Mouse (Mus musculus) c-Kit-positive CD71-positive TER-119-negative erythroid progenitor cells, embryonic 14.5 days (primary cell): ENCODE measurements at regions not wholly inside any gene's neighbourhood (a gene's known extent, or its start where the extent isn't known, plus 50 kb on each side); places are given as distances from the start of the nearest gene placed in this dataset.

Source experiments
- DNase-seq: peaks from one replicate; pipeline ENCODE4 v3.0.0-alpha.2; 2013; ENCODE audit warnings: low read depth

- DNase-seq: no peak
These were observed 98.9 kb upstream of the Foxn2 start for GRCm38 (mm10) chr17:88341599-88341998.

DNA sequence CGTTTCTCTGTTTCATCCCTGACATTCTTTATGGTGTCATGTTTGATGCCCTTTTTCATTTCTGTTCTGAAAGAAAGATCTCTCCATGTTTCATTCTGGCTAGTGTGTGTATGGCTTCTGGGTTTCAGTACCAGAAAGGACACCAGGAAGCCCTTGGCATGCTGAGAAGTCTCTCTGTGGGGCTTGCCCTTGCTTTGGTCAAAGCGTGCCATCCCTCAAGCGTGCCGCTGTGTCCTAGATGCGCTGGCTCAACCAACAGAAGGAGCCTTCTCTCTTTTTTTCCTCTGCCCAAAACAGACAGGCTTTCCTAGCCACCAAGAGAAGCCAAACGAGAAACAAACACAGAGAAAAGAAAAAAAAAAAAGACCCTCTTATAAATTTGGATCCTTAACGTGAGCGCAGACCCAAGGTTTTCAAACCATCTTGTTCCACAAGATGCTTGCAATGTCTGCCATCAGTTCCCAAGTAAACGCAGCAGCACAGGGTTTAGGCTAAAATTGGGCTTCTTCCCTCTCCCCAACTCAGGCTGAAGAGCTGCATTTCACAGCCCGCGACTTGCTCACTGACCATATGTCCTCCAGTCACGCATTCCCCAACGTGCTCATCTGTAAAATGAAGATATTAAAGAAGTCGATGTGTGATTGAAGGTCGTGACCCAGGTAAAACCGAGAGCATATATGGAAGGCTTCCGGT, 97.3 kb upstream of the Foxn2 start:
- DNase-seq: no peak

- DNase-seq: no peak
These were observed 95.1 kb upstream of the Foxn2 start for GRCm38 (mm10) chr17:88345433-88345832.

DNA sequence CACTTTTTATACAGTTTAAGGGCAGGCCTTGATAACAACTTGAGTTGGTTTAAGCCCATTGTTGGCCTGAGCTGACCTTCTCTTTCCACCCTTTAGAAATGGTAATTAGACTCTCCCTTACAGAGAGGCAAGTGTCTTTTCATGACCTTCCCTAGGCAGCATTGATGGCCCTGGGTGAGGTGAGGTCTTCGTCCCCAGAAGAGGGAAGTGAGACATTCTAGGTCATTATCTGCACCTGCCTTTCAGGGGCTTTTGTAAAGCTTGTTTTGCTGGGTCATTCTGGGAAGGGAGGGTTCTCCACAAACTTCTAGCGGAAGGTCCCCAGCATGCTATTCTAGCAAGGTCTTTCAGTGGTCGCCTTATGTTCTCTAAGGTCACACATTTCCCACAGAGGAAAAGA, 93.6 kb upstream of the Foxn2 start:
- DNase-seq: no peak

DNA sequence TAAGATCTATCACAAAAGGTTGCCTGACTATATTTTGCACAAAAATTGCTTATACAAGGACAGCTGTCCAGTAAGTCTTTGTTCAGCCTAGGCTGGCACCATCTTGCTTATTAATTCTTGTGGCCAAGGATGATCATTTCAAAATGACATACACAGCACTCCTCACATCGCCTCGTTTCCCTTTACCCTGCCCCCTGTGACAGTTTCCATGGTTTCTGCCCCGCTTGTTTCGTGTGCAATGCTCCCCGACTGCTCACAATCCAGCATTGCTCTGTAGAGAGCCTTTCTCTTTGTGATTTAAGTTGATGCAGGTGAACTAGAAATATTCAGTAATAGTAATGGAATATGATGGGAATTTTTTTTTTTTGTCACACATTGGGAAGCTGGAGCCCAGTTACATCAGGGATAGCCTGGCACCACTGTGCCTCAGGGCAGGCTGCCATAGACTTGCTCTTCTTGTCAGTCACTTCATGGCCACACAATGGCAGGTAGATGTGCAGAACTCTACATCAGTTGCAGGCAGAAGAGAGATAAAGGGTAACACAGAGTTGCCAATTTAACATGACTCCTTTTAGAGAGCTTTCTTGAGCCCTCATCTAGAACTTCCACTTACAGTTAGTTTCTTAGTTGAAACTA, 90.6 kb upstream of the Foxn2 start:
- no peak for DNase-seq

DNA sequence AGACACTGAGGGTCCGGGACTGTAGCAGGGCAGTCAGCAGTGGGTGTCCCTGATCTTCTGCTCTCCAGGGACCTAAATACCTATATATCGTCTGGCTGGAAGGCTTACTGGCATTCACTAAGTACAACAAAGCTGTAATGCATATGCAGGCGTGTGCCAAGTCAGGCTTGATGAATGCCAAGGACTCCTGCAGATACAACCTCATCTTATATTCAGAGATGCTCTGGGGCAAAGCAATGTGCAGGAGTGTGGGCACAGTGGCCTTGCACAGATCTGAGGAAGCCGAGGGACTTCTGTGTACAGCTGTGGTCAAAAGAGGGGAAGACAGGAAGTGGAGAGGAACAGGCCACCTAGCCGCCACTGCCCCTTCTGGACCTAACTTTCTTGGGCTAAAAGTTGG, 89.5 kb upstream of the Foxn2 start:
- no peak for DNase-seq

- DNase-seq: no peak
These were observed 87.6 kb upstream of the Foxn2 start for GRCm38 (mm10) chr17:88352960-88353359.

DNA sequence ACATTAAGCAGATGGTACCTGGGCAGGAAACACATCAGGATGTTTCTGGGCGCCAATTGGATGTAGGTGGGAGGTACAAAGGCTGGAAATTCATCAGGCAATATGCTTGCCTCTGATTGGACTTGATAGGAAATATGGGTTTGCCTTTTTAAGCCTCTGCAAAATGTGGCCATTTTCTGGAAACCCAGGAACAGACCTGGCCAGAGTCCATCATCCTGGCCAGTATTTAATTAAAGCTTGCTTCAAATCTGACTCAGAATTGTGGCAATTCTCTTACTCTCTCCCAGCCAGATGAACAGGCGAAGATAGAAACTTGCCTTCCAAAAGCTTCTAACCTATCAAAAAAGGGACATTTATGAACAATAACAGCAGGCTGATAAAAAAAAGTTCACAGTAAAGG, 79.3 kb upstream of the Foxn2 start:
- DNase-seq: no peak

- DNase-seq: no peak
These were observed 78.1 kb upstream of the Foxn2 start for GRCm38 (mm10) chr17:88362404-88362803.

GRCm38 (mm10) chr17:88367876-88368275, 72.6 kb upstream of the Foxn2 start:
- DNase-seq: no peak

GRCm38 (mm10) chr17:88369971-88370370, 70.5 kb upstream of the Foxn2 start:
- DNase-seq: no peak

GRCm38 (mm10) chr17:88370676-88371075, 69.8 kb upstream of the Foxn2 start:
- DNase-seq: no peak

- DNase-seq: no peak
These were observed 62.0 kb upstream of the Foxn2 start for GRCm38 (mm10) chr17:88378505-88378904.

GRCm38 (mm10) chr17:88379389-88379788, 61.1 kb upstream of the Foxn2 start:
- no peak for DNase-seq

DNA sequence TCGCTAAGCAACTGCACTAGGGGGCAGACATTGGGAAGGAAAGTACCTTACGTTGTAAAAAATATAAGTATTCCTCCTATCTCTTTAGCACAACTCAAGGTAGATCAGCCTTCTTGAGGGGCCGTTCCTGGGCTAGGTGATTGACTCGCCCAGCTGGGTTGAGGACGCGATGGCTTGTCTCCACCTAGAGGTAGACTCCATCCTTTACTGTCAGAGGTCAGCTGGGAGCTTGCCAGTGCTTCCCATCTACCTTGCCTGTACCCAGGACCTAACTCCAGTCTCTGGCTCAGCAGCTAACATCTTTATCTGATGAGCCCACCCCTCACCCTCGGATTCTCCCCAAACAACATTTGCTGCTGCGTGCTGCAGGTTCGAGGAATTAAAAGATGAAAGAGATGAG, 59.4 kb upstream of the Foxn2 start:
- DNase-seq: no peak

DNA sequence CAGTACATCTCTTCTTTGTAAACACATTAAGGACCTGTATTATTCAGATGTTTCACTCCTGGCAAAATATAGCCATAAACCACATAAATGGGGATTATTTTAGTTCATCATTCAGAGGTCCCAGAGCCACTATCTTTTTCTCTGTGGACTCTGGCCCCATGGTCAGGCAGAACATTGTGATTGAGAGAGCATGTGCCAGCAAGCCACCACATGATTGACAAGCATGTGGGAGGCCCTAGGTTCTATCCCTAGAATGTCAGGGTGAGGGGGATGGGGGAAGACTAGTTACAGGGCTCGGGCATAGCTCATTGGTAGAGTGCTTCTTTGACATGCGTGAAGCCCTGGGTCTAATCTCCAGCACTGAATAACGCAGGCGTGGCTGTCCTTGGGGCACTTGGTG, 57.1 kb upstream of the Foxn2 start:
- DNase-seq: no peak

- no peak for DNase-seq
These were observed 52.0 kb upstream of the Foxn2 start for GRCm38 (mm10) chr17:88388441-88388951.

DNA sequence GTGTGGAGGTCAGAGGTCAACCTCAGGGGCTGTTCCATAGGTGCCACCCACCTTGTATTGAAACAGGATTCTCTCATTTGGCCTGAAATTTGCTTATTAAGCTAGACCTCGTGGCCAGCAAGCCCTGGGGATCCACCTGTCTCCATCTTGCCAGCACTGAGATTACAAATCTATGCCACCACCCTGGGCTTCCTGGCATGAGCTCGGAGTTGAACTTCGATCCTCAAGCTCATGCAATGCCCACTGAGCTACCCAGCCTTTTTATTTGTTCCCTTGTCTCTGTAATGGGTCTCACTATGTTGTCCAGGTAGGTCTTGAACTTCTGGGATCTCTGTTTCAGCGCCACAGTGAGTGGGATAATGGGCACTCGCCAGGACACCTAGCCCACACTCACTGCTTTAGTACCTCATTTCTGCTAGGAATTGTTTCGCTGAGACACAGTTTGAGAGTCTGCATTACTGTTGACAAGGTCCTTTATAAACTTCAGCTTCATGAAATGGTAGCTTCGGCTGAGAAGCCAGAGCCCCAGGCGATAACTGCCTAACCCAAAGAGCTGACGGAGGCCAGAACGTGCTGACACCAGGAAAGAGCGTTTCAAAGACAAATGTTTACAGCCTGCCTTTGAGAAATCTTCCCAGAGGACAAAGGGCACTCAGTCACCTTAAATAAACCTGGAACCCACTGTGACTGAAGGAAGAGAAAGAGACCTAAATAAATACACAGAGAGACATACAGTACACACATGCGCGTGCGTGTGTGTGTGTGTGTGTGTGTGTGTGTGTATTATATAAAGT, 50.6 kb upstream of the Foxn2 start:
- DNase-seq: no peak
